Mouse (Mus musculus): ENCODE results near the gene Zfp82.

DNA sequence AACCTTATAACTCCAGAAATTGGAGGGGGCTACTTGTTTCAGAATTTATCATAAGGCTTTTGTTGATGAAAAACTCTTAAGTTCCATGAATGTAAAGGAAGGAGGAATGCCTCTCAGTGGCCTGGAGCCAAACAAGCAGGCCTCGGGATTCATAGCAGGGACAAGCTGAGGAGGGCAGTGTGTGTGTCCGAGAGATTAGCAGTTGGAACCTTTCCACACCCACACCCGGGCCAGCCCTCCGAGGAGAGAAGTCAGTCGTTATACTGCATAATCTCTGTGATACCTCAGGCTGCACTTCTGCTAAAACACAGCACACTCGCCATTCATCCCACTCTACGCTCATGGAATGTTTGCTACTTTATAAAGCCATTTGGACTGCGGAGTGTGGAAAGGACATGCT, 48.9 kb downstream of the Zfp82 start:
- TF ChIP-seq MYOD1 (IDR thresholded peaks at IDR 0.05; ENCODE audit: control insufficient read depth, insufficient read length, low read depth) (no peak), CTCF (IDR thresholded peaks at IDR 0.05; ENCODE audit: control insufficient read depth, insufficient read depth, insufficient read length) (no peak)

All from C2C12 (cell line).